Mouse (Mus musculus): ENCODE measurements around the gene Ddx4.

DNA sequence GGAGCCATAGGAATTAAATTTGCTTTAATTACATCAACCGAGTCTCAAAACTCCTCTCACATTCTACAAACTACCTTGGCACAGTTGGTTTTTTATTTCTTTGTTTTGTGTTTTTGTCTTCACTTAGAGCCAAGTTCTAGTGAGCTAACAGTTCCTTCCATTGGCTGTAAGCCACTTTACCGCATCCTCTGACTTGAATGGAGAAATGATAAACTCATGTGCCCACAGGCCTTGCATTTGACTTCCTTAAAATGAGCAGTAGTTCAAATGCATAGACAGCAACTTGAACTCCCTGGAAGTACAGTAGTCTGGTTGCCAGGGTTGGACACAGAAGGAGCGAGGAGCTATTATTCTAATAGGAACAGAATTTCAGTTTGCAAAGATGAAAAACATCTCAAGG is 9.4 kb downstream of the Ddx4 start:
- TF ChIP-seq CTCF (IDR thresholded peaks at IDR 0.05; ENCODE audit: extremely low read depth, insufficient read depth, low read length), result no peak
- TF ChIP-seq POLR2A (IDR thresholded peaks at IDR 0.05; ENCODE audit: extremely low read depth, insufficient read depth, low read length), result no peak
